ENCODE assay signal across 16 mouse cellular contexts in genomic region chr17:80734700-80735099, GRCm38 (mm10).
"Had no signal": no experiment of that assay in that cellular context is flagged by ENCODE, and none has a peak within 500 bp of the region (broad histone marks: within the 10 kb centered on the region; RNA-seq: fewer than 3 reads in every experiment).

No protein-coding gene starts in this region.

- H3K4me3 ChIP-seq: layer of hippocampus, adult 2 months; left cerebral cortex, adult 2 months; liver, embryonic 13.5 days; midbrain, embryonic 12.5 days; midbrain, embryonic 15.5 days; myocyte; neural tube, embryonic 13.5 days had no signal

- ATAC-seq: intestine, postnatal 0 days; lung, postnatal 0 days; midbrain, embryonic 15.5 days had no signal

- DNase-seq: kidney, adult 2 months; kidney, postnatal 25 days; layer of hippocampus, adult 9-11 months; layer of hippocampus, postnatal 36 days; liver, embryonic 13.5 days; lung, embryonic 14.5 days; thymus, adult 2 months; thymus, postnatal 25 days had no signal

- H3K36me3 ChIP-seq: liver, embryonic 13.5 days; midbrain, embryonic 12.5 days; midbrain, embryonic 15.5 days; neural tube, embryonic 13.5 days had no signal

- H3K27me3 ChIP-seq: liver, embryonic 13.5 days; midbrain, embryonic 12.5 days; midbrain, embryonic 15.5 days; neural tube, embryonic 13.5 days had no signal

- H3K4me1 ChIP-seq: midbrain, embryonic 12.5 days; midbrain, embryonic 15.5 days; neural tube, embryonic 13.5 days had no signal

- H3K9me3 ChIP-seq: liver, embryonic 13.5 days; midbrain, embryonic 12.5 days; midbrain, embryonic 15.5 days; neural tube, embryonic 13.5 days had no signal
